Mouse (Mus musculus): ENCODE results near the gene Zbtb25. TPM values are rescaled to one million over a fixed set of nuclear protein-coding genes. Genes with fewer than 3 reads are reported as not detected.

Zbtb25 gene
- 12.2 and 14.6 TPM in 2 replicates for polyA plus RNA-seq (2021; fragmentation: Nextera tagmentation)
- long read RNA-seq, experiment 1, transcript Zbtb25-204 (3 exons, 1,672 nt) = minor isoform, 7 of 49 reads
- long read RNA-seq, experiment 1, transcript Zbtb25-201 (3 exons, 1,681 nt) = major isoform, 9 of 49 reads
- long read RNA-seq, experiment 1, partial matches to known transcripts = 5 of 49 reads
- long read RNA-seq, experiment 1, other reads (novel, unspliced or antisense) = 28 of 49 reads
- long read RNA-seq, experiment 2, partial matches to known transcripts = 1 of 19 reads
- long read RNA-seq, experiment 2, other reads (novel, unspliced or antisense) = 13 of 19 reads

GRCm38 (mm10) chr12:76369206-76369977 lies at the start of gene Zbtb25:
TSS of gene Zbtb25 (minus strand) at chr12:76369602.

GRCm38 (mm10) chr12:76417433-76417854 lies 48.0 kb upstream of the Zbtb25 start, which contains the start of gene Ppp1r36:
TSS of gene Ppp1r36 (plus strand) at chr12:76417538.

GRCm38 (mm10) chr12:76403886-76404537 lies 34.6 kb upstream of the Zbtb25 start, which contains the start of gene Hspa2:
TSS of gene Hspa2 (plus strand) at chr12:76404176.

GRCm38 (mm10) chr12:76369978-76370830 lies 802 bp upstream of the Zbtb25 start, which contains the start of gene Zbtb1:
TSS of gene Zbtb1 (plus strand) at chr12:76370266.

GRCm38 (mm10) chr12:76324679-76325431 lies 44.5 kb downstream of the Zbtb25 start, which contains the start of gene Akap5:
TSS of gene Akap5 (plus strand) at chr12:76324891.

Other genes starting within 250 kb of the Zbtb25 start
- 0.10 and 0.18 TPM in 2 replicates for gene Esr2, start 192.3 kb downstream of the Zbtb25 start, polyA plus RNA-seq (2021; fragmentation: Nextera tagmentation)
- gene Tex21, start 122.9 kb downstream of the Zbtb25 start, polyA plus RNA-seq (2021; fragmentation: Nextera tagmentation) = not detected in 2 replicates
- 20.3 and 25.4 TPM in 2 replicates for gene Mthfd1, start 114.3 kb downstream of the Zbtb25 start, polyA plus RNA-seq (2021; fragmentation: Nextera tagmentation)
- 20.6 and 26.3 TPM in 2 replicates for gene Akap5, start 44.7 kb downstream of the Zbtb25 start, polyA plus RNA-seq (2021; fragmentation: Nextera tagmentation)
- 1.7 and 1.8 TPM in 2 replicates for gene Zbtb1, start 664 bp upstream of the Zbtb25 start, polyA plus RNA-seq (2021; fragmentation: Nextera tagmentation)
- gene Hspa2, start 34.6 kb upstream of the Zbtb25 start, polyA plus RNA-seq (2021; fragmentation: Nextera tagmentation) = 51.7 and 63.2 TPM in 2 replicates
- gene Ppp1r36, start 47.9 kb upstream of the Zbtb25 start, polyA plus RNA-seq (2021; fragmentation: Nextera tagmentation) = 1.4 and 2.8 TPM in 2 replicates
- gene Plekhg3, start 161.3 kb upstream of the Zbtb25 start, polyA plus RNA-seq (2021; fragmentation: Nextera tagmentation) = 2.5 and 3.4 TPM in 2 replicates